Mouse (Mus musculus) T-cell, adult 2 months (primary cell): ENCODE data around the gene Pias1.
"Not testable (repeated sequence)": the region's sequence is repeated elsewhere in the genome, so short reads cannot be mapped to it uniquely, and the experiment has no call there.

ENCODE experiments used
- DNase-seq: peaks from one replicate; pipeline ENCODE4 v3.0.0; 2022; ENCODE audit warnings: low spot score

Pias1 gene

GRCm38 (mm10) chr9:62940966-62941365 lies 46.8 kb downstream of the Pias1 start:
- DNase-seq, result no peak

- no peak for DNase-seq
Measured at GRCm38 (mm10) chr9:62935854-62936253, 51.9 kb downstream of the Pias1 start.

- no peak for DNase-seq
Measured at GRCm38 (mm10) chr9:62934700-62935400, 52.9 kb downstream of the Pias1 start.

- DNase-seq, result no peak
Measured at GRCm38 (mm10) chr9:62932575-62933339, 55.0 kb downstream of the Pias1 start.

GRCm38 (mm10) chr9:62924886-62925610 lies 62.7 kb downstream of the Pias1 start:
- DNase-seq, result no peak

GRCm38 (mm10) chr9:62920877-62921276 lies 66.8 kb downstream of the Pias1 start:
- no peak for DNase-seq

- no peak for DNase-seq
Measured at GRCm38 (mm10) chr9:62917059-62917458, 70.7 kb downstream of the Pias1 start.

GRCm38 (mm10) chr9:62913390-62914069 lies 74.2 kb downstream of the Pias1 start:
- DNase-seq, result no peak

- no peak for DNase-seq
Measured at GRCm38 (mm10) chr9:62905039-62905438, 82.7 kb downstream of the Pias1 start.

- DNase-seq, result no peak
Measured at GRCm38 (mm10) chr9:62903841-62904240, 83.9 kb downstream of the Pias1 start.

- DNase-seq, result no peak
Measured at GRCm38 (mm10) chr9:62901736-62902135, 86.0 kb downstream of the Pias1 start.

GRCm38 (mm10) chr9:62894486-62894885 lies 93.2 kb downstream of the Pias1 start:
- no peak for DNase-seq

GRCm38 (mm10) chr9:62881871-62882270 lies 105.9 kb downstream of the Pias1 start:
- DNase-seq, result no peak

- DNase-seq, result no peak
Measured at GRCm38 (mm10) chr9:62877825-62878224, 109.9 kb downstream of the Pias1 start.

GRCm38 (mm10) chr9:62876966-62877616 lies 110.6 kb downstream of the Pias1 start:
- DNase-seq, result no peak

GRCm38 (mm10) chr9:62870728-62871127 lies 117.0 kb downstream of the Pias1 start:
- DNase-seq, result no peak

GRCm38 (mm10) chr9:62869236-62869635 lies 118.5 kb downstream of the Pias1 start:
- not testable (repeated sequence) for DNase-seq

GRCm38 (mm10) chr9:62860866-62861265 lies 126.9 kb downstream of the Pias1 start:
- DNase-seq, result no peak

GRCm38 (mm10) chr9:62860102-62860501 lies 127.6 kb downstream of the Pias1 start:
- DNase-seq, result not testable (repeated sequence)

GRCm38 (mm10) chr9:62858266-62859019 lies 129.3 kb downstream of the Pias1 start:
- no peak for DNase-seq

- DNase-seq, result no peak
Measured at GRCm38 (mm10) chr9:62857719-62858261, 129.9 kb downstream of the Pias1 start, which contains the start of gene Calml4. Gene Calml4, plus strand, starts transcription at chr9:62858080.
